Mouse (Mus musculus) adrenal gland, adult 10 weeks (tissue): ENCODE measurements around the gene Rabgap1. TPM values are rescaled to one million over a fixed set of nuclear protein-coding genes. Genes with fewer than 3 reads are reported as not detected.

Experiments used
- polyA plus RNA-seq: library from polyadenylated mRNA; stranded (reverse); fragments of 350-450 nt; fragmentation: Illumina TruSeq; extraction: RNeasy Lipid Tissue Mini Kit (QIAGEN cat#74804); gene quantifications from one replicate; pipeline ENCODE4 v1.2.3, GENCODE M21; 2014; ENCODE audit warnings: low read depth, low replicate concordance

Rabgap1 gene
- 80.6 TPM for polyA plus RNA-seq

DNA sequence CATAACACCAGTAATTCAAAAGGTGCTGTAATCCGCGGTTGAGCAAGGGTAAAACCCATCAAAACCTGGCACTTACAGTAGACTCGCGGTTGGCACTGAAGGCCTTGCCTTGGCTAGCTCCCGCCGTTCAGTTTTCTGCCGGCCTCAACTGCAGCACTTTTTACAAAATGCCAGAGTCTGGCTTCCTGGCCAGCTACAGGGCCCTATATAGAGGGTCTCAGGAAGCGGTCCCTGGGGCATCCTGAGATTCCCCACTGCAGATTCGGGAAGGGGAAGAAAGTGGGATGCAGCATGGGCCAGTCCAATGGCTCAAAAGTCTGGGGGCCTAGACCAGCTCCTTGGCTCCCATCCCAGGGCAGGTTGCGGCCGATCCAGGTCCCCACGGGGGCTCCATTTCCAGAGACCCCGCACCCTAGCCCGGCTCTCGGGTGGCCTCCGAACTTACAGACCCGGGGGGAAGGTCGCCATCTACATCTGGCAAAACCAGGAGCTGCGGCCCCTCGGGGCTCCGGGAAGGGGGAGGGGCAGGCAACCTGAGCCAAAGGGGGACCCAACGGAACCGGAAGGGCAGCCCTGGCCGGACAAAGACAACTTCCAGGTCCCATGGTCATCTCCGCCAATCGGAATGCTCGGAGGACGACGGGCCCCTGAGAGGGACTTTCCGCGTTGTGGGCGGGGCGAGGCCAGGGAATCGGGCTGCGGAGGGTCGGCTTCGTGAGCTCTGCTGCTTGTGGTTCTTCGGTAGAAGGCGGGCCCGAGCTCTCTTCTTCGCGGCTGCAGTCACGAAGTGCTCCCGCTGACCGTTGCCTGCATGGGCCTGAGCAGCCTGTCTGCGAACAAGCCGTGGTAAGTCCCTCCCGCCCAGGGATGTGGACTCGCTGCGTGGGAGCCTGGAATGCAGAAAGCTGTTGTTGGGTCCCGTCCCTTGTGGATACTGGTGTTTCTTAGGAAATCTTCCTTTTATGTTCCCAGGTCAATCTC lies at the start of gene Rabgap1, which contains the start of the genes Zbtb26 and Zbtb6:
Rabgap1 (plus strand) TSS at position 669 of the 981 bp plus-strand sequence.
Zbtb26 (minus strand) TSS at position 525 of the 981 bp plus-strand sequence.
Zbtb6 (minus strand) TSS at position 561 of the 981 bp plus-strand sequence.

DNA sequence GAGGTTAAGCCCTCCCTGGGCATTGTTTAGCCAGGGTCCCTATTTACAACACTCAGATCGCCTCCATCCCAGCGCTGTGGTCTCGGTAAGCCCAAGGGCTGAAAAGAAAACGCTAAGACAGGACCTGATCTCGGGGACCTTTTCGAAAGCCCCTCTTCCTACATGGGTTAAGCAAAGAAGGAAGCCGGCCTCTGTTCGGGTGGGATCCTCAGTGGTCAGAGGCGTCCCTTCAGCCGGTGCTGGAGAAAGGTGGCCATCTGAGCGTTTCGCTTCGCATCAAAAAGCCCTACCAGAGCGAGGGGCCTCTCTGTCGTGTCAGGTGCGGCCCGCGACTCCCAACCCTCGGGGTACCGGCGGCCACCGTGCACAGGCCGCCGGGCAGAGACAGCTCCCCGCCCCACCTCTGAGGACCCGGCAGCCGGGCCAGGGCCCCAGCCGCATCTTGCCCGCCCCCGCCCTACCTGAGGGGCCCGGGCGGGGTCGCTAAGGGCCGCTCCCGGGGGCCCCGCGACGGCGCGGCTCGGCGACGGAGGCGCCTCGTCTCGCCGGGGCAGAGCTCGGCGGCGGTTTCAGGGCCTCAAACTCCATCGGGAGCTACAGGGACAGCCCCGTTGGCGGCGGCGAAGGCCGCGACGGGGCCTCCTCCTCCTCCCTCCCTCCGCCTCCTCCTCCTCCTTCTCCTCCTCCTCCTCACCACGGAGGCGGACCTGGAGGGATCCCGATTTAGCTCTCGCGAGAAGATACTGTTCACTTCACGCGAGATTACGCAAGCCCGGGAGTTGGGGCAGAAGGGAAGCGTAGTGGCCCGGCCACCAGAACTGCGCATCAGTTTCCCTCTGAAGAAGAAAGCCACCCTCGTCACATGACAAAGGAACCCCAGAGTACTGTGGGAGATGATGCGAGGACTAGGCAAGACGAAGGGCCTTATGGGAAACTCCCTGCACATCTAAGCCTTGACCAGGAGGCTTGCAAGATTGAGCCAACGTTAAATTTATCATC lies 20.5 kb upstream of the Rabgap1 start, which contains the start of gene Rc3h2:
Rc3h2 (minus strand) TSS at position 598 of the 999 bp plus-strand sequence.

DNA sequence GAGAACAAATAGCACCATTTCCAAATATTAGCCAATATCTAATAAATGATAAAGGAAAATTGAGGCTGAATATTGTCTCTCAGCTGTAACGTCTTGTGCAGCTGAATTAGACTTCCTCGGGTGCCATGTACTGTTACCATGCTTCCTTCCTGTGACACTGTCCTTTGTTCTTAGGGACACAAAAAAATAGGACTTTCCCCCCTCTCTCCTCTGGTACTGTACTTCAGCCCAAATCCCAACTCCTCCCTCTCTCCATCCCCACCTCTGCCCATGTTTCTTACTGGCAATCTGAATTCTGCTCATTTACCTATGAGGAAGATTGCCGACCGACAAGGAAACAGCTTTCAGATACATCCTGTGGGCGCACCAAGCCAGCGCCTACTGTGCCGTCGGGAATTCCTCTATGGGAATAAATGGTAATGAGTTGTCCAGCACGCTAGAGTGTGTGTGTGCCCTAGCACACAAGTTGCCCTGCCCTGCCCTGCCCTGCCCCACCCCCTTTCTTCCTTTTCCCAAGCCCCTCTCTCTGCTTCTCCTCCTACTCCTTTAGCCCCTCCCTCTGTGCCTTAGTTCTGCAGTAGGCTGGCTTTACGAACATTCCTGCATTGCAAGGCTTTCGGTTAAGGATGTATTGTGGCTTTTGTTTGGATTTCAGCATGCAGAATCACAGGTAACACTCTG lies 73.1 kb downstream of the Rabgap1 start, which contains the start of gene Gpr21:
Gpr21 (plus strand) TSS at position 303 of the 681 bp plus-strand sequence.

Other genes with a start within 250 kb of the Rabgap1 start
- not detected for gene Olfr366, start 231.7 kb upstream of the Rabgap1 start, polyA plus RNA-seq
- gene Olfr368, start 116.8 kb upstream of the Rabgap1 start, polyA plus RNA-seq, result not detected
- gene Pdcl, start 83.9 kb upstream of the Rabgap1 start, polyA plus RNA-seq, result 111 TPM
- 55.3 TPM for gene Rc3h2, start 20.4 kb upstream of the Rabgap1 start, polyA plus RNA-seq
- 20.5 TPM for gene Zbtb26, start 144 bp upstream of the Rabgap1 start, polyA plus RNA-seq
- gene Zbtb6, start 108 bp upstream of the Rabgap1 start, polyA plus RNA-seq, result 56.1 TPM
- not detected for gene Gpr21, start 73.1 kb downstream of the Rabgap1 start, polyA plus RNA-seq